Mouse (Mus musculus) gastrocnemius, postnatal 36 days (tissue): ENCODE measurements around the gene Fam174b. TPM values are rescaled to one million over a fixed set of nuclear protein-coding genes. Genes with fewer than 3 reads are reported as not detected.

Source experiments
- DNase-seq, 2 experiments: peaks; one replicate each; pipeline ENCODE4 v3.0.0; 2022
- intact Hi-C: fragments of 180-260 bp; cut with DNase I; formaldehyde crosslinking; loops from one replicate; pipeline ENCODE4 v1.15.1; 2025
- microRNA-seq, 2 experiments: library from miRNA; unstranded; fragments of <30 nt; microRNA quantifications; one replicate each; pipeline ENCODE4 v1.2.0; 2021
- total RNA-seq, 2 experiments: library from RNA; stranded (reverse); gene quantifications; 2 replicates each; pipeline ENCODE4 v1.2.3; 2021

The Fam174b gene
- total RNA-seq, 2 experiments from 2014 or later, result 1.3 to 2.3 TPM

GRCm38 (mm10) chr7:73792641-73793040 lies 52.5 kb downstream of the Fam174b start:
- intact Hi-C loops, result no loop called here
- no peak for DNase-seq

GRCm38 (mm10) chr7:73809261-73809660 lies 69.2 kb downstream of the Fam174b start:
- intact Hi-C loops, result loop anchor here (1.0 kb wide), 1 partner anchor 154 kb away; no protein-coding TSS in a partner anchor
- no peak for DNase-seq

GRCm38 (mm10) chr7:73811439-73811838 lies 71.3 kb downstream of the Fam174b start:
- intact Hi-C loops, result loop anchor here (5.0 kb wide), 1 partner anchor 546 kb away; no protein-coding TSS in a partner anchor
- DNase-seq, result no peak

GRCm38 (mm10) chr7:73812176-73812575 lies 72.1 kb downstream of the Fam174b start:
- intact Hi-C loops, result loop anchor here (5.0 kb wide), 1 partner anchor 545 kb away; no protein-coding TSS in a partner anchor
- no peak for DNase-seq

GRCm38 (mm10) chr7:73813887-73814286 lies 73.8 kb downstream of the Fam174b start:
- intact Hi-C loops, result loop anchor here (5.0 kb wide), 1 partner anchor 543 kb away; no protein-coding TSS in a partner anchor
- no peak for DNase-seq

- intact Hi-C loops, result loop anchor here (5.0 kb wide), 1 partner anchor 543 kb away; no protein-coding TSS in a partner anchor
- no peak for DNase-seq
These were observed 74.4 kb downstream of the Fam174b start for GRCm38 (mm10) chr7:73814454-73814853.

GRCm38 (mm10) chr7:73816255-73816996 lies 76.3 kb downstream of the Fam174b start:
- no peak for DNase-seq
- intact Hi-C loops, result no loop called here

GRCm38 (mm10) chr7:73819366-73819765 lies 79.3 kb downstream of the Fam174b start:
- intact Hi-C loops, result no loop called here
- DNase-seq, result no peak

Small RNAs within 50 kb of the gene (microRNA-seq; reads per million reads assigned to microRNA genes)
- gene Mir7234, result 0 reads per million in 2 experiments

Other genes with a start within 250 kb of the Fam174b start
- 10 to 100 TPM; 22.4 to 39.9 TPM for gene Chd2, start 198.5 kb upstream of the Fam174b start, total RNA-seq